Mouse (Mus musculus) heart, embryonic 11.5 days (tissue): ENCODE data around the gene Cdc14a. TPM values are rescaled to one million over a fixed set of nuclear protein-coding genes. Genes with fewer than 3 reads are reported as not detected.
A peak's percentile ranks its signal among the peaks of the same experiment; 100 is the strongest.

Experiments used
- ATAC-seq: fragments of 200-750 bp; cut with Nextera tagmentation; replicated peaks from 2 replicates; pipeline ENCODE4 v1.8.0; 2017; ENCODE audit warnings: moderate library complexity; ENCODE audit not compliant: insufficient number of reproducible peaks, low FRiP score, low TSS enrichment
- H3K27ac ChIP-seq: fragments of 300-500 bp; sonication (generic); 2 replicates; pipeline ENCODE4 v1.5.1; 2014; ENCODE audit warnings: mild to moderate bottlenecking, low read depth, low read length
- H3K27me3 ChIP-seq: fragments of 300-500 bp; sonication (generic); 2 replicates; pipeline ENCODE4 v1.6.1; 2014; ENCODE audit warnings: mild to moderate bottlenecking, low read length, mixed read lengths; ENCODE audit not compliant: control insufficient read depth, insufficient read depth
- H3K36me3 ChIP-seq: fragments of 300-500 bp; sonication (generic); 2 replicates; pipeline ENCODE4 v1.6.1; 2014; ENCODE audit warnings: mild to moderate bottlenecking, low read length, moderate library complexity, mixed read lengths; ENCODE audit not compliant: control insufficient read depth, insufficient read depth
- H3K4me1 ChIP-seq: fragments of 300-500 bp; sonication (generic); 2 replicates; pipeline ENCODE4 v1.6.1; 2014; ENCODE audit warnings: low read length; ENCODE audit not compliant: control insufficient read depth, insufficient read depth
- H3K4me2 ChIP-seq: fragments of 300-500 bp; sonication (generic); 2 replicates; pipeline ENCODE4 v1.6.1; 2014; ENCODE audit warnings: mild to moderate bottlenecking, moderate library complexity
- H3K4me3 ChIP-seq: fragments of 300-500 bp; sonication (generic); 2 replicates; pipeline ENCODE4 v1.5.1; 2014; ENCODE audit warnings: low read depth, low read length
- H3K9ac ChIP-seq: fragments of 300-500 bp; sonication (generic); 2 replicates; pipeline ENCODE4 v1.6.1; 2014; ENCODE audit warnings: mild to moderate bottlenecking, low read depth, low read length, moderate library complexity
- H3K9me3 ChIP-seq: fragments of 300-500 bp; sonication (generic); replicated peaks from 2 replicates; pipeline ENCODE4 v1.6.1; 2016; ENCODE audit warnings: low read length; ENCODE audit not compliant: control insufficient read depth
- WGBS: fragments of 180-500 bp; shearing (Covaris S2); extraction: QIAGEN DNeasy Blood & Tissue Kit; methylation state at CpG from one replicate; pipeline ENCODE4 v1.1.7; 2014; ENCODE audit not compliant: insufficient replicate concordance; 5-methylcytosine and 5-hydroxymethylcytosine counted together
- polyA plus RNA-seq: library from polyadenylated mRNA; unstranded; fragments of >200 nt; fragmentation: Nextera tagmentation; extraction: Ambion mirVana; gene quantifications from 2 replicates; pipeline ENCODE4 v1.2.1, GENCODE M21; 2014

Gene Cdc14a
- 6.3 and 6.5 TPM in 2 replicates for polyA plus RNA-seq

GRCm38 (mm10) chr3:116423353-116424159, at the start of gene Cdc14a:
TSS of gene Cdc14a (minus strand) at chr3:116424032.
- H3K27me3 ChIP-seq = no peaks in the 10 kb centered on the region
- peaks cover 5% of the 10 kb centered on the region for H3K4me1 ChIP-seq
- H3K4me2 ChIP-seq = peak within 1 kb of the TSS; percentile 82
- peak within 1 kb of the TSS; percentile 69 for H3K9ac ChIP-seq
- H3K27ac ChIP-seq = peak within 1 kb of the TSS; percentile 87
- WGBS = 0% methylated on average over 59 of the region's 64 CpGs
- ATAC-seq = peak; percentile 86
- no peaks in the 10 kb centered on the region for H3K36me3 ChIP-seq
- no peaks in the 10 kb centered on the region for H3K9me3 ChIP-seq
- peak within 1 kb of the TSS; percentile 55 for H3K4me3 ChIP-seq

GRCm38 (mm10) chr3:116465709-116466108, 41.9 kb upstream of the Cdc14a start:
- no peaks in the 10 kb centered on the region for H3K4me1 ChIP-seq
- 87% methylated on average over 12 of the region's 12 CpGs for WGBS
- no peak for ATAC-seq
- H3K27me3 ChIP-seq = no peaks in the 10 kb centered on the region
- H3K9me3 ChIP-seq = no peaks in the 10 kb centered on the region
- no peak overlapping the region for H3K4me3 ChIP-seq
- H3K27ac ChIP-seq = no peak overlapping the region
- no peak overlapping the region for H3K9ac ChIP-seq
- no peaks in the 10 kb centered on the region for H3K36me3 ChIP-seq
- no peak overlapping the region for H3K4me2 ChIP-seq

- H3K9ac ChIP-seq = no peak overlapping the region
- no peaks in the 10 kb centered on the region for H3K9me3 ChIP-seq
- ATAC-seq = no peak
Observed at GRCm38 (mm10) chr3:116464318-116464717, 40.5 kb upstream of the Cdc14a start.

GRCm38 (mm10) chr3:116461053-116461452, 37.2 kb upstream of the Cdc14a start:
- no peak overlapping the region for H3K4me2 ChIP-seq
- no peaks in the 10 kb centered on the region for H3K36me3 ChIP-seq
- no peak overlapping the region for H3K9ac ChIP-seq
- no peak overlapping the region for H3K4me3 ChIP-seq
- H3K27ac ChIP-seq = no peak overlapping the region
- no peaks in the 10 kb centered on the region for H3K27me3 ChIP-seq
- no peak for ATAC-seq
- 75% methylated on average over 4 of the region's 4 CpGs for WGBS
- no peaks in the 10 kb centered on the region for H3K4me1 ChIP-seq
- H3K9me3 ChIP-seq = no peaks in the 10 kb centered on the region

More at GRCm38 (mm10) chr3:116464318-116464717, 40.5 kb upstream of the Cdc14a start:
- 68% methylated on average over 2 of the region's 2 CpGs for WGBS
- H3K4me3 ChIP-seq = no peak overlapping the region
- no peaks in the 10 kb centered on the region for H3K36me3 ChIP-seq
- no peak overlapping the region for H3K27ac ChIP-seq
- H3K27me3 ChIP-seq = no peaks in the 10 kb centered on the region
- H3K4me2 ChIP-seq = no peak overlapping the region
- H3K4me1 ChIP-seq = no peaks in the 10 kb centered on the region

GRCm38 (mm10) chr3:116454529-116454928, 30.7 kb upstream of the Cdc14a start:
- H3K4me1 ChIP-seq = no peaks in the 10 kb centered on the region
- no peak overlapping the region for H3K9ac ChIP-seq
- H3K36me3 ChIP-seq = no peaks in the 10 kb centered on the region
- no peak overlapping the region for H3K27ac ChIP-seq
- WGBS = 6% methylated on average over 1 of the region's 1 CpGs
- ATAC-seq = no peak
- H3K4me2 ChIP-seq = no peak overlapping the region
- H3K9me3 ChIP-seq = peaks cover 5% of the 10 kb centered on the region; the same call in 1 of the 2 replicates
- no peaks in the 10 kb centered on the region for H3K27me3 ChIP-seq
- no peak overlapping the region for H3K4me3 ChIP-seq

GRCm38 (mm10) chr3:116450741-116451140, 26.9 kb upstream of the Cdc14a start:
- Histone ChIP-seq H3K27ac (no peak overlapping the region), H3K4me3 (no peak overlapping the region), H3K9ac (no peak overlapping the region), H3K27me3 (no peaks in the 10 kb centered on the region), H3K4me2 (no peak overlapping the region), H3K4me1 (no peaks in the 10 kb centered on the region), H3K36me3 (no peaks in the 10 kb centered on the region), H3K9me3 (peaks cover 5% of the 10 kb centered on the region; the same call in 1 of the 2 replicates)
- ATAC-seq = no peak
- WGBS = 68% methylated on average over 3 of the region's 3 CpGs

GRCm38 (mm10) chr3:116444327-116444726, 20.5 kb upstream of the Cdc14a start:
- no peak for ATAC-seq
- H3K9me3 ChIP-seq = no peaks in the 10 kb centered on the region
- H3K4me1 ChIP-seq = no peaks in the 10 kb centered on the region
- H3K27ac ChIP-seq = no peak overlapping the region
- H3K36me3 ChIP-seq = no peaks in the 10 kb centered on the region
- H3K4me3 ChIP-seq = no peak overlapping the region
- 83% methylated on average over 9 of the region's 9 CpGs for WGBS
- H3K9ac ChIP-seq = no peak overlapping the region
- no peak overlapping the region for H3K4me2 ChIP-seq
- no peaks in the 10 kb centered on the region for H3K27me3 ChIP-seq

GRCm38 (mm10) chr3:116442788-116443187, 19.0 kb upstream of the Cdc14a start:
- H3K9me3 ChIP-seq = no peaks in the 10 kb centered on the region
- H3K27me3 ChIP-seq = no peaks in the 10 kb centered on the region
- no peaks in the 10 kb centered on the region for H3K36me3 ChIP-seq
- no peak overlapping the region for H3K9ac ChIP-seq
- ATAC-seq = no peak
- H3K4me1 ChIP-seq = no peaks in the 10 kb centered on the region
- WGBS = 73% methylated on average over 1 of the region's 1 CpGs
- no peak overlapping the region for H3K27ac ChIP-seq
- no peak overlapping the region for H3K4me3 ChIP-seq
- H3K4me2 ChIP-seq = no peak overlapping the region
